Mouse (Mus musculus) ES-E14 (cell line): ENCODE data around the gene Hspa4l.

Experiments used
- CHD2 ChIP-seq: IDR thresholded peaks from 2 replicates; pipeline ENCODE4 v1.6.1; 2014; ENCODE audit warnings: mild to moderate bottlenecking, low read depth, low read length, inconsistent platforms
- MAFK ChIP-seq: IDR thresholded peaks from 2 replicates; pipeline ENCODE4 v1.6.1; 2014; ENCODE audit warnings: mild to moderate bottlenecking, low read depth, low read length, inconsistent platforms; ENCODE audit not compliant: insufficient read depth
- ZC3H11A ChIP-seq: IDR thresholded peaks from 2 replicates; pipeline ENCODE4 v1.6.1; 2012; ENCODE audit warnings: low read depth, mild to moderate bottlenecking, inconsistent platforms, low read length, borderline replicate concordance
- ZNF384 ChIP-seq: IDR thresholded peaks from 2 replicates; pipeline ENCODE4 v1.6.1; 2012; ENCODE audit warnings: low read depth, low read length, inconsistent platforms

DNA sequence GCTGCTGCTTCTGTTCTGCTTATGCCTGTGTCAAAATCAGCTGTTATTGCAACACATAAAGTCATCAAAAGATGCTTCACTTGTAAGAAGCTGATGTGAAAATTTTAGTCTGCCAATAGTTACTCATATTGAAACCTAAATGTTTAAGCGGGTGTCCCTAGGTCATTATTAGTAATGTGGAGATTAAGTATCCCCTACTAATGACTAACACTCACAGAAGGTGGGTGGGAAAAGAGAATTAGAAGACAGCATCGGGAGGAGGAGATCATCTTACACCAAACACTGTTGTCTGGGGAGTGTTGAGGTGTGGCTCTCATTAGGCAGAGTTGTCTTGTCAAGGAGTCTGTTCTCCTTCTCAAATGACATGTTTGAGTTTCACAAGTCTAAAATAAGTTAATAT lies 62.6 kb downstream of the Hspa4l start:
- TF ChIP-seq CHD2, result no peak
- TF ChIP-seq ZNF384, result no peak
- TF ChIP-seq MAFK, result no peak
- no peak for TF ChIP-seq ZC3H11A
